Mouse (Mus musculus): ENCODE measurements around the gene Usp46. TPM values are rescaled to one million over a fixed set of nuclear protein-coding genes. Genes with fewer than 3 reads are reported as not detected.

Gene Usp46
- total and polyA plus RNA-seq, 3 experiments = 14.5 to 23.6 TPM; not detected in 1

DNA sequence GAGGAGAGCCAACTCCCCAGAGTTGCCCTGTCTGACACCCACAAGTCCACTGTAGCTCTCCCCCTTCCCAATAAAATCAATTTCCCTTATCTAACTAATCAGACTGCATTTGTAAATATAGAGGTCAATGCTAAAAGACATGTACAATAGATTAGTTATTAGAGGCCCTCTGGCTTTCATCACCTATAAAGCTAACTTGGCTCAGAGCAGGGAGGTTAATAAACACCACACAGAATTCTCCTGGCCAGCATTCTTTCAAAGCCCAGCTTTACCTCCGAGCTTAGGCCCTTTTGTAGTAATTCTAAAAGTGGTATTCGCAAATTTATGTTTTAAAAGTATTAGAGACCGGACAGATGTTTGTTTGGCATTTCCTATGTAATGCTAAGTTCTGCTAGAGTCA lies 21.4 kb upstream of the Usp46 start:
- H3K27me3 ChIP-seq (ENCODE audit: control insufficient read depth in 1 of 2, insufficient read depth in 2 of 2, low read length in 2 of 2) = no peaks in the 10 kb centered on the region
- no peaks in the 10 kb centered on the region for H3K9me3 ChIP-seq (replicated peaks; ENCODE audit: insufficient read depth, low read length)
- H3K27ac ChIP-seq (ENCODE audit: control insufficient read depth, low read depth, low read length) = no peak overlapping the region
- H3K9ac ChIP-seq (ENCODE audit: control insufficient read depth, low read depth, low read length, poor library complexity, severe bottlenecking) = no peak overlapping the region
- peaks cover 0 to 2% of the 10 kb centered on the region in 2 experiments; a peak in 1 of 4 replicates for H3K4me1 ChIP-seq (ENCODE audit: control insufficient read depth in 1 of 2, insufficient read depth in 2 of 2, low read length in 2 of 2)
- DNase-seq (ENCODE audit: low read depth, low spot score) = no peak
- no peak for TF ChIP-seq JUND (IDR thresholded peaks at IDR 0.05; ENCODE audit: low read depth, low read length)
- TF ChIP-seq ETS1 (IDR thresholded peaks at IDR 0.05; ENCODE audit: low read depth, low read length) = no peak
- no peak for TF ChIP-seq MXI1 (IDR thresholded peaks at IDR 0.05; ENCODE audit: low read depth, low read length)
- no peak for TF ChIP-seq NELFE (IDR thresholded peaks at IDR 0.05; ENCODE audit: low read depth, low read length)
- TF ChIP-seq MYB (IDR thresholded peaks at IDR 0.05; ENCODE audit: low read depth, low read length) = no peak
- no peak for TF ChIP-seq HCFC1 (IDR thresholded peaks at IDR 0.05; ENCODE audit: low read depth, low read length)
- TF ChIP-seq POLR2AphosphoS5 (IDR thresholded peaks at IDR 0.05; ENCODE audit: borderline replicate concordance, low read depth, low read length) = no peak
- TF ChIP-seq RAD21 (IDR thresholded peaks at IDR 0.05; ENCODE audit: low read depth, low read length) = no peak
- TF ChIP-seq USF1 (IDR thresholded peaks at IDR 0.05; ENCODE audit: low read depth, low read length) = no peak
- no peak for TF ChIP-seq TCF12 (IDR thresholded peaks at IDR 0.05; ENCODE audit: low read depth, low read length)
- no peak for TF ChIP-seq MEF2A (IDR thresholded peaks at IDR 0.05; ENCODE audit: extremely low read depth, insufficient replicate concordance, low read depth, low read length, poor library complexity, severe bottlenecking)
- TF ChIP-seq ZC3H11A (IDR thresholded peaks at IDR 0.05; ENCODE audit: low read depth, low read length) = no peak
- no peak for TF ChIP-seq POLR2AphosphoS2 (IDR thresholded peaks at IDR 0.05; ENCODE audit: low read length)
- TF ChIP-seq NRF1 (IDR thresholded peaks at IDR 0.05; ENCODE audit: insufficient read depth, low read depth, low read length, poor library complexity, severe bottlenecking) = no peak
- no peak for TF ChIP-seq GABPA (IDR thresholded peaks at IDR 0.05; ENCODE audit: low read depth, low read length)
- no peak for TF ChIP-seq ZKSCAN1 (IDR thresholded peaks at IDR 0.05; ENCODE audit: low read depth, low read length)
- peaks cover 16% of the 10 kb centered on the region for H3K79me2 ChIP-seq (ENCODE audit: control insufficient read depth, insufficient read depth, low read length, poor library complexity)
- H3K36me3 ChIP-seq (ENCODE audit: control insufficient read depth in 1 of 2, insufficient read depth in 2 of 2, low read length in 2 of 2) = peaks cover 0 to 4% of the 10 kb centered on the region in 2 experiments; a peak in 3 of 4 replicates
- H3K4me3 ChIP-seq (ENCODE audit: control insufficient read depth in 1 of 2, insufficient read depth in 1 of 2, low read depth in 2 of 2, low read length in 2 of 2) = no peak overlapping the region

DNA sequence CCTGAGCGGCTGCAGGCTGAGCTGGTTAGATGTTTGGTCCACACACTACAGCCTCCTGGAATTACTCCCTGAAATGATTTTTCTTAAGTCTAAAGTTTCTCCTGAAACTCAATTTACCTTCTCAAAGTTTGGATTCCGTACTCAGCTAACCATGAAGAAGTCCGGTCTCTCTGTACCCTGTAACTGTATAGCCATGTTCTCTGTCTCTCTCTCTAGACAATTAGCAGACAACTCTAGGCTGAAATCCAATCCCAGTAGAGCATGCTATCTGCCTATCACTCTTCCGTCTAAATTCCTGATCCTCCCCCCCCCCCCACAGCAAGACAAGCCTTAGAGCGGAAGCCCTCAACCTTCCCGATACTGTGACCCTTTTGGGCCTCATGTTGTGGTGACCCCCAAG lies 13.5 kb upstream of the Usp46 start:
- no peak overlapping the region for H3K9ac ChIP-seq (ENCODE audit: control insufficient read depth, low read depth, low read length, poor library complexity, severe bottlenecking)
- H3K4me1 ChIP-seq (ENCODE audit: control insufficient read depth in 1 of 2, insufficient read depth in 2 of 2, low read length in 2 of 2) = peaks cover 7 to 11% of the 10 kb centered on the region in 2 experiments
- no peak overlapping the region for H3K4me3 ChIP-seq (ENCODE audit: control insufficient read depth in 1 of 2, insufficient read depth in 1 of 2, low read depth in 2 of 2, low read length in 2 of 2)
- H3K36me3 ChIP-seq (ENCODE audit: control insufficient read depth in 1 of 2, insufficient read depth in 2 of 2, low read length in 2 of 2) = peaks cover 0 to 3% of the 10 kb centered on the region in 2 experiments; a peak in 2 of 4 replicates
- H3K9me3 ChIP-seq (replicated peaks; ENCODE audit: insufficient read depth, low read length) = no peaks in the 10 kb centered on the region
- H3K27ac ChIP-seq (ENCODE audit: control insufficient read depth, low read depth, low read length) = no peak overlapping the region
- TF ChIP-seq UBTF (IDR thresholded peaks at IDR 0.05; ENCODE audit: borderline replicate concordance, insufficient read depth, low read depth, low read length) (no peak), NRF1 (IDR thresholded peaks at IDR 0.05; ENCODE audit: insufficient read depth, low read depth, low read length, poor library complexity, severe bottlenecking) (no peak), TBP (IDR thresholded peaks at IDR 0.05; ENCODE audit: low read depth, low read length) (no peak), MAZ (IDR thresholded peaks at IDR 0.05; ENCODE audit: low read depth, low read length) (no peak), ZC3H11A (IDR thresholded peaks at IDR 0.05; ENCODE audit: low read depth, low read length) (no peak), POLR2A (IDR thresholded peaks at IDR 0.05; ENCODE audit: control insufficient read depth in 1 of 2, insufficient read depth in 1 of 2, low read depth in 1 of 2, low read length in 2 of 2, poor library complexity in 1 of 2) (no peak), MYC (IDR thresholded peaks at IDR 0.05; ENCODE audit: low read depth, low read length) (no peak), E2F4 (IDR thresholded peaks at IDR 0.05; ENCODE audit: borderline replicate concordance, low read depth, low read length) (no peak), TCF12 (IDR thresholded peaks at IDR 0.05; ENCODE audit: low read depth, low read length) (no peak), RCOR1 (IDR thresholded peaks at IDR 0.05; ENCODE audit: low read depth, low read length) (no peak), ETS1 (IDR thresholded peaks at IDR 0.05; ENCODE audit: low read depth, low read length) (no peak), POLR2AphosphoS5 (IDR thresholded peaks at IDR 0.05; ENCODE audit: borderline replicate concordance, low read depth, low read length) (no peak)
- H3K79me2 ChIP-seq (ENCODE audit: control insufficient read depth, insufficient read depth, low read length, poor library complexity) = no peaks in the 10 kb centered on the region
- H3K27me3 ChIP-seq (ENCODE audit: control insufficient read depth in 1 of 2, insufficient read depth in 2 of 2, low read length in 2 of 2) = no peaks in the 10 kb centered on the region
- no peak for DNase-seq (ENCODE audit: low read depth, low spot score)

All from MEL (cell line).